Mouse (Mus musculus) neural tube, embryonic 14.5 days (tissue): ENCODE data around the gene Klhl30. TPM values are rescaled to one million over a fixed set of nuclear protein-coding genes. Genes with fewer than 3 reads are reported as not detected.

ENCODE experiments used
- ATAC-seq: fragments of 200-750 bp; cut with Nextera tagmentation; 2 replicates; pipeline ENCODE4 v1.8.0; 2017; ENCODE audit warnings: low read depth, mild to moderate bottlenecking, moderate TSS enrichment, moderate library complexity
- H3K27ac ChIP-seq: fragments of 300-500 bp; sonication (generic); 2 replicates; pipeline ENCODE4 v1.5.1; 2014; ENCODE audit warnings: low read depth, mild to moderate bottlenecking, control low read depth, low read length, moderate library complexity, mixed read lengths
- H3K27me3 ChIP-seq: fragments of 300-500 bp; sonication (generic); 2 replicates; pipeline ENCODE4 v1.6.1; 2014; ENCODE audit warnings: low read length; ENCODE audit not compliant: control insufficient read depth, insufficient read depth
- H3K36me3 ChIP-seq: fragments of 300-500 bp; sonication (generic); 2 replicates; pipeline ENCODE4 v1.6.1; 2014; ENCODE audit warnings: low read length, mixed read lengths; ENCODE audit not compliant: control insufficient read depth, insufficient read depth
- H3K4me1 ChIP-seq: fragments of 300-500 bp; sonication (generic); 2 replicates; pipeline ENCODE4 v1.6.1; 2014; ENCODE audit warnings: low read length; ENCODE audit not compliant: control insufficient read depth, insufficient read depth
- H3K4me2 ChIP-seq: fragments of 300-500 bp; sonication (generic); 2 replicates; pipeline ENCODE4 v1.6.1; 2014; ENCODE audit warnings: mild to moderate bottlenecking, low read depth, low read length, control low read depth
- H3K4me3 ChIP-seq: fragments of 300-500 bp; sonication (generic); 2 replicates; pipeline ENCODE4 v1.5.1; 2014; ENCODE audit warnings: low read depth, low read length, control low read depth, mixed read lengths
- H3K9ac ChIP-seq: fragments of 300-500 bp; sonication (generic); replicated peaks from 2 replicates; pipeline ENCODE4 v1.6.1; 2014; ENCODE audit warnings: low read depth, mild to moderate bottlenecking, control low read depth, low read length, mixed read lengths
- H3K9me3 ChIP-seq: fragments of 300-500 bp; sonication (generic); 2 replicates; pipeline ENCODE4 v1.6.1; 2016; ENCODE audit warnings: low read length; ENCODE audit not compliant: control insufficient read depth
- WGBS: fragments of 180-500 bp; shearing (Covaris S2); extraction: QIAGEN DNeasy Blood & Tissue Kit; methylation state at CpG from one replicate; pipeline ENCODE4 v1.1.7; 2014; 5-methylcytosine and 5-hydroxymethylcytosine counted together
- polyA plus RNA-seq: library from polyadenylated mRNA; unstranded; fragments of >200 nt; fragmentation: Nextera tagmentation; extraction: Ambion mirVana; gene quantifications from 2 replicates; pipeline ENCODE4 v1.2.1, GENCODE M21; 2014

Gene Klhl30
- polyA plus RNA-seq, 1 experiment from 2014 or later = not detected

GRCm38 (mm10) chr1:91324646-91325045 is 26.2 kb upstream of the Klhl30 start:
- H3K4me1 ChIP-seq = no peaks in the 10 kb centered on the region
- H3K36me3 ChIP-seq = no peaks in the 10 kb centered on the region
- H3K4me2 ChIP-seq = no peak overlapping the region
- H3K4me3 ChIP-seq = no peak overlapping the region
- WGBS = 67% methylated on average over 2 of the region's 2 CpGs
- no peaks in the 10 kb centered on the region for H3K9me3 ChIP-seq
- H3K27me3 ChIP-seq = no peaks in the 10 kb centered on the region
- no peak overlapping the region; the same call in 1 of the 2 replicates for H3K27ac ChIP-seq
- no peak overlapping the region for H3K9ac ChIP-seq
- no peak for ATAC-seq

DNA sequence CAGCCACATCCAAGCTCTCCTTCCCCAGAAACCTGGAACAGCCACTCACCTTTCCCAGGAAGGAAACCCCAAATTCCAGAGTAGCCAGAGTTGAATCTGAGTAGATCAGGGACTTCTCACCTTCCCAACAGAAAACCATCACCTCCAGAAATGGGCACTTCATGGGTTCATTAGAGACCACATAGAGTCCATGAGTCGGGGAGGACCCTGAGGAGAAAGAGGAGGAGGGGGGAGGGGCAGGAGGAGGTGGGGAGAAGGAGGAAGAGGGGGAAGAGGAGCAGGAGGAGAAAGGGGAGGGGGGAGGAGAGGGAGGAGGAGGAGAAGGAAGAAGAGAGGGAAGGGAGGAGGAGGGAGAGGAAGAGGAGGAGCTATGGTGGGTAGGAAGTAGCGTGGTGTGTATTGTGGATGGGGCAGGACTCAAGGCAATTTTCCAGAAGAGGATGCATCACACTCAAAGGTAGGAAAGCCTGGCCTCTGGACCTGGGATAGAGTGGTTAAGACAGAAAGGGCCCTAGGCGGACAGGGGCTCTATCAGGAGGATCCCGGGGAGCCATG is 25.3 kb upstream of the Klhl30 start:
- ATAC-seq = no peak
- Histone ChIP-seq H3K27me3 (no peaks in the 10 kb centered on the region), H3K27ac (no peak overlapping the region), H3K9ac (no peak overlapping the region), H3K9me3 (no peaks in the 10 kb centered on the region), H3K4me2 (no peak overlapping the region), H3K36me3 (no peaks in the 10 kb centered on the region), H3K4me1 (no peaks in the 10 kb centered on the region), H3K4me3 (no peak overlapping the region)
- WGBS = 70% methylated on average over 4 of the region's 4 CpGs

DNA sequence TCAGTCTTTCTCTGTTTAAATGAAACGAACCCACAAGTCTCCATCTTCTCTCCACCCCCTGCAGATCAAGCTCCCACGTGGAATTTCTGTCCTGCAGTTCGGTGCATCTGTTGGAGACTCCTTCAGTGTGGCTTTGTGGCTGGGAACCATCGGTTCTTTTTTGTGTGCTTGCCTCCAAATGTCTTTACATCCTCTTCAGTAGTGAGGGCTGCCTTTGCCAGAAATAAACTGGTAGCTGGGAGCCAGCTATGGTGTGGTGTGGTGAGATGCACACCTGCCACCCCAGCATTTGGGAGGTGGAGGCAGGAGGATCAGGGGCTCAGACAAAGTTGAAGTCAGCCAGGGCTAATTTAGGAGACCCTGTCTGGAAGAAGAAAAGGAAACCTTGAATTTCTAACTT is 18.7 kb upstream of the Klhl30 start:
- WGBS = 45% methylated on average over 4 of the region's 4 CpGs
- Histone ChIP-seq H3K4me1 (no peaks in the 10 kb centered on the region), H3K9ac (no peak overlapping the region), H3K27me3 (no peaks in the 10 kb centered on the region), H3K4me3 (no peak overlapping the region), H3K4me2 (no peak overlapping the region), H3K9me3 (no peaks in the 10 kb centered on the region), H3K27ac (no peak overlapping the region), H3K36me3 (no peaks in the 10 kb centered on the region)
- no peak for ATAC-seq

DNA sequence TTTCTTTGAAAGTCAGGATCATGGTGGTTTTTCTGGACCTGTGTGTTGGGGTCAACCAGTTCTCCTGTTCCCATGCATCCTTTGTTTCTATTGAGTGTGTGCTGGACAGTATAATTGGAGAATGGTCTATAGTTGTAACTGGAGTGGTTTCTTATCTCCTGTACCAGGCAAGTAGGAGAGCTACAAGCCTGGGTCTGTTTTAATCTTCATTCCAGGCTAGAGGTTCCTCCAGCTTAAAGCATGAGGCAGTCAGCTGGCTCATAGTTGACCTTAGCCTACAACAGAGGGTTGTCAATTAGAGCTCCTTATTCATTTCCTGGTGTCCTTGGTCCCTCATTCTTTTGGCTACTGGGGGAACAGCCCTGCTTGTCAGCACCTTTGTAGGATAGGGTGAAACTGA is 17.2 kb upstream of the Klhl30 start:
- no peak overlapping the region for H3K4me3 ChIP-seq
- ATAC-seq = no peak
- H3K27me3 ChIP-seq = no peaks in the 10 kb centered on the region
- H3K9ac ChIP-seq = no peak overlapping the region
- no peaks in the 10 kb centered on the region for H3K36me3 ChIP-seq
- no peak overlapping the region for H3K27ac ChIP-seq
- H3K4me1 ChIP-seq = no peaks in the 10 kb centered on the region
- H3K4me2 ChIP-seq = no peak overlapping the region
- H3K9me3 ChIP-seq = no peaks in the 10 kb centered on the region

DNA sequence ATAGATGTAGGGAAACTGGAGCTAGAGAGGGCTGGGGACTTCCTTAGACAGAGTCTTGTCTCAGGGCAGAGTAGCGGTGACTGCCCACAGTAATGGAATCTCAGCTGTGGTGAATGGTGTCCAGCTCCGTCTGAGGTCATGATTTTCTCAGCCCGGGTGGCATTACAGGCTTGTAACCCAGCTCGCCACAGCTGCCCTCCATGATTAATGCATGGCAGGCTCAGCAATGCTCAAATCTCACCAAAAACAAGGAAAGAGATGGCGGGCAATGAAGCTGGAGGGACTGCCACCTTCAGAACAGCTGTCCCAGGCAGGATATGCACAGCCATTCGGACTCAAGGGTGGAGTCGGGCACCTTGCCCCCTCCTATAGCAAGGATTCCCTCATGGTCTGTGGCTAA is 13.5 kb upstream of the Klhl30 start:
- no peak overlapping the region for H3K4me3 ChIP-seq
- H3K27me3 ChIP-seq = no peaks in the 10 kb centered on the region
- 91% methylated on average over 7 of the region's 7 CpGs for WGBS
- no peaks in the 10 kb centered on the region for H3K4me1 ChIP-seq
- no peaks in the 10 kb centered on the region for H3K9me3 ChIP-seq
- H3K4me2 ChIP-seq = no peak overlapping the region
- no peak for ATAC-seq
- no peaks in the 10 kb centered on the region for H3K36me3 ChIP-seq
- H3K27ac ChIP-seq = no peak overlapping the region
- no peak overlapping the region for H3K9ac ChIP-seq

- no peaks in the 10 kb centered on the region for H3K9me3 ChIP-seq
- H3K27ac ChIP-seq = no peak overlapping the region
- no peak overlapping the region for H3K4me2 ChIP-seq
- no peak overlapping the region for H3K9ac ChIP-seq
- peaks cover 29% of the 10 kb centered on the region for H3K27me3 ChIP-seq
- WGBS = 84% methylated on average over 3 of the region's 3 CpGs
- no peak for ATAC-seq
- H3K4me1 ChIP-seq = peaks cover 8% of the 10 kb centered on the region
- no peaks in the 10 kb centered on the region for H3K36me3 ChIP-seq
- H3K4me3 ChIP-seq = no peak overlapping the region
These were observed 6.8 kb upstream of the Klhl30 start for GRCm38 (mm10) chr1:91344001-91344400.

GRCm38 (mm10) chr1:91344921-91345685 is 5.7 kb upstream of the Klhl30 start:
- Histone ChIP-seq H3K9ac (0 out of 2 replicates have a peak overlapping the region, but pooled peaks have one; percentile 21), H3K9me3 (no peaks in the 10 kb centered on the region), H3K27me3 (peaks cover 29% of the 10 kb centered on the region), H3K27ac (no peak overlapping the region), H3K36me3 (no peaks in the 10 kb centered on the region), H3K4me2 (peak overlapping the region; percentile 56), H3K4me1 (peaks cover 8% of the 10 kb centered on the region), H3K4me3 (peak overlapping the region; percentile 22; the same call in 1 of the 2 replicates)
- 2% methylated on average over 68 of the region's 68 CpGs for WGBS
- 0 out of 2 replicates have a peak, but pooled peaks have one; percentile 10 for ATAC-seq

GRCm38 (mm10) chr1:91346892-91347291 is 3.9 kb upstream of the Klhl30 start:
- Histone ChIP-seq H3K4me1 (peaks cover 8% of the 10 kb centered on the region), H3K36me3 (no peaks in the 10 kb centered on the region), H3K9me3 (no peaks in the 10 kb centered on the region), H3K9ac (no peak overlapping the region), H3K27me3 (peaks cover 29% of the 10 kb centered on the region), H3K27ac (no peak overlapping the region), H3K4me2 (no peak overlapping the region), H3K4me3 (no peak overlapping the region)
- 36% methylated on average over 3 of the region's 3 CpGs for WGBS
- peak; percentile 82; the same call in 1 of the 2 replicates for ATAC-seq

DNA sequence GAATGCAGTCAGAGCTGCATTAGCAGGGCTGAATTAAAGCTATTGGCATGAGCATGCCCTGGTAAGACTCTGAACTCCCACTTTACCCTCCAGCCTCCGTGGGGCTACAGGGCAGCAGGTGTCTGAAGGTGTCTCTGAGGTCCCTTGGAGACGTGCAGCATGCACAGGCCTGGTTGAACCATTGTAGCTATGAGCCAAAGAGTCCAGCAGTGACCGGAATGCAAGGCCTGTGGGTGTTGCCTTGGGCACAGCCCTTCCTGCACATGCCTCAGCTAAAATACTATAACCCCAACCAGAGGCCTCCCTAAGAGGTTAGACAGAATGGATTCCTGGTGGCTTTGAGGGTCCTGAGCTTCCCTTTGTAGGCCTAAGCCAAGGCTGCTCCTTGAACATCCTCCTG is 433 bp downstream of the Klhl30 start:
- Histone ChIP-seq H3K27ac (no peak overlapping the region), H3K9me3 (no peaks in the 10 kb centered on the region), H3K4me2 (no peak overlapping the region), H3K36me3 (no peaks in the 10 kb centered on the region), H3K4me3 (no peak overlapping the region), H3K27me3 (peaks cover 2% of the 10 kb centered on the region; the same call in 1 of the 2 replicates), H3K9ac (no peak overlapping the region), H3K4me1 (no peaks in the 10 kb centered on the region)
- WGBS = 82% methylated on average over 3 of the region's 3 CpGs
- ATAC-seq = no peak
